Mouse (Mus musculus) liver (tissue): ENCODE data around the gene Fam83e.

Source experiments
- DNase-seq: peaks from one replicate; pipeline ENCODE4 v3.0.0-alpha.2; 2020; ENCODE audit warnings: mixed read lengths

Gene Fam83e

DNA sequence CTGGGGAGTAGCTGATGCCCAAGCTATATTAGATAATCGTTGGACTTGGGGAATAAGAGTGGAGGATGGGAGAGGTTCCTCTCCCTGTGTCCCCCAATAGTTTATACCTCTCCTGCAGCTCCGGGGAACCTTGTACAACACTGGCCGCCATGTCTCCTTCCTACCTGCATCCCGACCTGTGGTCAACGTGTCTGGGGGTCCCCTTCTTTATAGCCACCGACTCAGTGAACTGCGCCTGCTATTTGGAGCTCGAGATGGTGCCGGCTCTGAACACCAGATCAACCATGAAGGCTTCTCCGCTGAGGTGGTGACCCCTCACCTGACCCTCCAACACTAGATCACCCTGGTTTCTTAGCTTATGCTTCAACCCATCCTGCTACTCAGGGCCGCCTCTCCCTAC, 18.7 kb upstream of the Fam83e start:
- DNase-seq: no peak

DNA sequence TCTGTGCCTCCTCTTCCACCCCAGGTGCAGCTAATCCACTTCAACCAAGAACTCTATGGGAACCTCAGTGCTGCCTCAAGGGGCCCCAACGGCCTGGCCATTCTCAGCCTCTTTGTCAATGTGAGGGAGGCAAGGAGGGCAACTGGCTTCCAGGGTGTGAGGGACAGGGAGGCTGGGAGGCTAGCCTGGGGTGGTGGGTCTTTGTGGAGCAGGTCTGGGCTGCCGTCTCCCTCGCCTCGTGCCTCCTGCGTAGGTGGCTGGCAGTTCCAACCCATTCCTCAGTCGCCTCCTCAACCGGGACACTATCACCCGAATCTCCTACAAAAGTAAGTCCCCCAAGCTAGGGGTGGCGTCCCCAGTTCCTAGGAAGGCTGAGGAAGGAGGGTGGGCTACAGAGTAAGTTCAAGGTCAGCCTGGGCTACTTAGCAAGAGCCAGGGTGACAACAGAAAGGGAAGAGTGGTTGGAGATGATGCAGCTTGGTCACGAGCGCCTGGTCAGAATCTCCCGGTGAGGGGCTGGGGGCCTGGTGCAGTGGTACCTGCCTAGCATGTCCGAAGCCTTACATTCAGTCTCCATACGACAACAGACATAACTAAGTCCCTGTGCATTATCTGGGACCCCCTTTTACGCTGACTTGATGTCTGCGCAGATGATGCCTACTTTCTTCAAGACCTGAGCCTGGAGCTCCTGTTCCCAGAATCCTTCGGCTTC, 18.0 kb upstream of the Fam83e start:
- DNase-seq: no peak

DNA sequence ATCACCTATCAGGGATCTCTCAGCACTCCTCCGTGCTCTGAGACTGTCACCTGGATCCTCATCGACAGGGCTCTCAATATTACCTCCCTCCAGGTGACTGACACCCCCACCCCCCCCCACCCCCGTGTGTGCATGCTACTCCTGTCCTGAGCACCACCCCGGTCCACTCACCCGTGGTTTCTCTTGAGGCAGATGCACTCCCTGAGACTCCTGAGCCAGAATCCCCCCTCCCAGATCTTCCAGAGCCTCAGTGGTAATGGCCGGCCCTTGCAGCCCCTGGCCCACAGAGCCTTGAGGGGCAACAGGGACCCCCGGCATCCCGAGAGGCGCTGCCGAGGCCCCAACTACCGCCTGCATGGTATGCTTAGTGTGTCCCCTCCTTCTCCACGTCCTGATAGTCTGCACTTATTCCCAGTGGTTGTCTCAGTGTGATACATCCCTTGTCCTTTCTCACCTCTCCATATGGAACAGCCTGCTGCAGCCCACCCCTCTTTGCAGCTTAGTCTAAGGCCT, 17.4 kb upstream of the Fam83e start:
- DNase-seq: no peak

DNA sequence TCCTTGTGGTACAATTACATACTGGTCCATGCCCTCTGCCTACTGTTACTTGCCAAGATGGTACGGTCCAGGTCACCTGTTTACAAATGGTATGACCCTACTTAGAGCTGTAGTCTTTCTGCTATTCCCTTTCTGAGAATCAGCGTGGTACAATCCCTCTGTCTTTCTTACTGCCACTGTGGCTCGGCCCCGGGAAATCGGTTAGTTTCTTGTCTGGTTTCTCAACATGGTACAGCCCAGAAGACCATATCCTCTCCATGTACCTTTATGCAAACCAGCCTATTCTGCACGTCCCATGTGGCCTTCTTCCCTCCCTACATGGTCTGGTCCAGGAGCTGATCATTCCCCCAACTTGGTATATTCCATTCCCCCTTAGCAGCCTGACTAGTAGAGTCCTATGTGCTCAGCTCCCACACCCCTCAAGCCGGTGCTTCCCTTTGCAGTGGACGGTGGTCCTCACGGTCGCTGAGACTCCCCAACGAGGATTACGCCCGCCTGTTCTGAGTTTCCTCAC, 16.9 kb upstream of the Fam83e start:
- DNase-seq: peak; percentile 52

DNA sequence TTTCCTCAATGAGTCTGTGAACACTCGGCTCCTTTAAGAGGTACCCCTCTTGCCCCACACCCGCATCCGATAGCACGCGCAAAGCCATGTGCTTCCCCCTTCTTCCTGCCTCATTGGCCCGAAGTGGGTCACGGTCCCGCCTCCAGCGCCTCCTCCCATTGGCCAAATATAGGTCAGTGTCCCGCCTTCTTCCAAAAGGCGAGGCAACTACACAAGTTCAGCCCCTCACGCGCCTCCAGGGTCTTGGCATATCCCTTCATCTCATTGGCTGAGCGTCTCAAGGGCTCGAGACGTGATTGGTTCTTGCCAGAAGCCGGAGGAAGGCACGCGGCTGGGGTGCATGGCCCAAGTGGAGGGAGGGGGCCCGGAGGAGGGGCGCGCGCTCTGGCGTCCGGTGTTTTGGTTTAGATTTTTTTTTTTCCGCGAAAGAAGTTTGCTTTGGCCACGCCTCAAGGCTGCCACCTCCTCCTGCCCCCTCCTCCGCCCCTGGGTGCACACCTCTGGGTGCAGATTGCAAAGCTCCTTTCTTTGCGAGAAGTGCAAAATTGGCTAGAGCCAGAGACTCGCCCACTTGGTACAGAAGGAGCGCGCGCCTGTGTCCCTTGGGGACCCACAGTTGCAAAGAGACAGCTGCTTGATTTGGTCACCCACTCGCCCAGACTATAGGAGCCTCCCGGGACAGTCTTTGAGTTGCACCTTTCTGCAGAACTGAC, 16.1 kb upstream of the Fam83e start, which contains the start of gene Dbp:
TSS of gene Dbp (plus strand) at position 359 of the 713 bp plus-strand sequence.
- peak; percentile 95 for DNase-seq

DNA sequence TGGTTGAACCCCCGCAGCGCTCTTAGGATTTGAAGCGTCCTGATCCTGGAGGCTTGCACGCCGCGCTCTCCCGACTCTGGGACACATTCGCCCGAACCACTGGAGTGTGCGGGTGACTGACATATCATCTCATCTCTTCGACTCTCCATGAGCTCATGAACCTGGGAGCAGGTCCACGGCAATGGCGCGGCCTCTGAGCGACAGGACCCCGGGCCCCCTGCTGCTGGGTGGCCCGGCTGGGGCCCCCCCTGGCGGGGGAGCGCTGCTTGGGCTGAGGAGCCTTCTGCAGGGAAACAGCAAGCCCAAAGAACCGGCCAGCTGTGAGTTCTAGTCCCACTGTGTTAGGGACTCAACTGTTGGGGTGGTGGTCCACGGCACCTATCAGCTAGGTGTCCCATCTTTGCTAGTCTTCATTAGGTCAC, 15.6 kb upstream of the Fam83e start:
- no peak for DNase-seq

DNA sequence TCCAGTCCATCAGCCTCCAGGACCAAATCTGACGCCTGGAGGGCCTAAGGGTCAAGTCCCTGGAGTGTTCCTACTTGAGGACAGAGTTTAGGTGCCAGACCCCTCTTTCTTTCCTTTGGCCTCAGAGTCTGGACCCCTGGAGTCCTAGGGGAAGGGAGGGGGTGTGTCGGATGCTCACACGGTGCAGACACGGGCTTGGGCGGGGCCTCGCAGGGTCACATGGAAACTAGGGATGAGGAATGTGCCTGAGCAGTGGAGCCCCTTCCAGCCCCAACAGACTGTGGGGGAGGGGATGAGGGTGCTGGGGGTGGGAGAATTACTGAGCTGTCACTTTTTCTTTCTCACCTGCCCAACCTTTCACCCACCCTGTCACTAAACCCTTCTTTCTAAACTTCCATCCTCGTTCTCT, 15.1 kb upstream of the Fam83e start:
- peak; percentile 62 for DNase-seq

DNA sequence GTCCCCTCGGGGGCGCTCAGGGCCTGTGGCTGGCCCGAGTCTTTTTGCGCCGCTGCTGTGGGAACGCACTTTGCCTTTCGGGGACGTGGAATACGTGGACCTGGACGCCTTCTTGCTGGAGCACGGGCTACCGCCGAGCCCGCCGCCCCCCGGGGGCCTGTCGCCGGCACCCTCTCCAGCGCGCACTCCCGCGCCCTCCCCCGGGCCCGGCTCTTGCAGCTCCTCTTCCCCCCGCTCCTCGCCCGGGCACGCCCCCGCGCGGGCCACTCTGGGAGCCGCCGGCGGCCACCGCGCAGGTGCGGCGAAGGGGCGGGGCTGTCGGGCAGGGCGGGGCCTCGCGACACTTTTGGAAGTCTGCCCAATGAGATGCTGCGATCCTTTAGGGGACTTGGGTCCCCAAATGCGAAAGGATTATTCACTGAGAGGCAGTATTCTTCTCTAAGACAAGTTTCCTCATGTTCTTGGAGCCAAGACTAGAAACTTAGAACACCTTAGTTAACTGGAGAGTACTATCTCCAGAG, 14.2 kb upstream of the Fam83e start:
- DNase-seq: peak; percentile 91

DNA sequence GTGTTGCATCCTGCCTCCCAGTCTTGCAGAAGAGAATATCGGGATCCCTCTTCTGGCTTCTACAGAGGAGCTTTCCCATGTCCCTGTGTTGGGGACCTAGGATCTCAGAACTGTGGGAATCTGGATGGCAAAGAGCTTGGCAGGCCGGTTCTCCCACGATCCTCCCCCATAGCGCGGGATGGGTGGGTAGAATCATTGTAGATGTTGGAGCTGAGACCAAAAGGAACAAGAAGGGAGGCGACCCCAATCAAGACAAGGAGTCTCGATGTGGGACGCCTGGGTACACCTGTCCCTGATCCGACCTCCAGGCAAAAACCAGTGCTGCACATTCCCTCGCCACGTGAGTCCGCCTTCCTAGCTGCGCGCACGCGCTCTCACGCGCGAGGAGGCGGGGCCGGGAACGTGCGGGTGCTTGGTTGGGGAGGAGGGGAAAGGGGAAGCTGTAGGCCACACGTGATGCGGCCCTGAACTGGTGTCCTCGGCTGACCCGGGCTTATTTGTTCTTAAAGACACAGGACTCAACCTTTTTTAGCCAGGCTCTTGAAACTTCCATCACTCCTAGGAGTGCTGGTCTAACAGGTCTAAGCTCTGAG, 13.5 kb upstream of the Fam83e start:
- DNase-seq: peak; percentile 86

DNA sequence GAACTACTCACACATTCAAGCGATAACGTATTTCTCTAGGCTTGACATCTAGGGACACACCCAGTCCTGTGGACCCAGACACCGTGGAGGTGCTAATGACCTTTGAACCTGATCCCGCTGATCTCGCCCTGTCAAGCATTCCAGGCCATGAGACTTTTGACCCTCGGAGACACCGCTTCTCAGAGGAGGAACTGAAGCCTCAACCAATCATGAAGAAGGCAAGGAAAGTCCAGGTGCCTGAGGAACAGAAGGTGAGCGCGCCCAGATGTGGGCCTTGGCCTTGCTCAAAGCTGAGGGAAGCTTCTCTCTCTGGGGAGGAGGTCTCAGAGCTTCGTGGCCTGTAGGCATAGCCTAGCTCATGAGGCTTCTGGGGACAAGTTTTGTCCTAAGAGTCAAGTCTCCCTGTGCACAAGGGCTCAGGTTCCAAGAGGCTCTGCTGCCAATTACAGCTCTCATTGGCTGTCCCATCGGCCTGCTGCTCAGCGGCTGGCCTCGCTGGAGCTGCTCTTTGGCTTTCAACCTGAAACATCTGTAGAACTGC, 12.7 kb upstream of the Fam83e start:
- no peak for DNase-seq

DNA sequence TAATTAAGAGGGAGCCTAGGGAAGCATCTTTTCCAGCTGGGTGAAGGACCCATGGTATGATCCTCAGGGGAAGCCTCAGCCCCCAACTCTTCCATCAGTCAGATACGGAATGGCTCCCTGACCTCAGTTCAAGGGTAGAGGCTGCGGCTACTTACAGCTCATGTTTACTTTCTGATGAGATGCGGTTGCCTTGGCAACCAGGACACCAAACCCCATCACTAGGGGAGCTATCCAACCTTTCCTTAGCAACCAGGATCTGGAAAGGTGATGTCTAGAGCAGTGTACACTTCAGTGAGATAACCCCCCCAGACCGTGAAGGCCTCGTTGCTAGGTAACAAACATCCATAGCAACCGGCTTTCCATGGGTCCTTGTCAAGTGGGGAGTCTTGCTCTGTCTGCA, 12.0 kb upstream of the Fam83e start:
- DNase-seq: no peak

DNA sequence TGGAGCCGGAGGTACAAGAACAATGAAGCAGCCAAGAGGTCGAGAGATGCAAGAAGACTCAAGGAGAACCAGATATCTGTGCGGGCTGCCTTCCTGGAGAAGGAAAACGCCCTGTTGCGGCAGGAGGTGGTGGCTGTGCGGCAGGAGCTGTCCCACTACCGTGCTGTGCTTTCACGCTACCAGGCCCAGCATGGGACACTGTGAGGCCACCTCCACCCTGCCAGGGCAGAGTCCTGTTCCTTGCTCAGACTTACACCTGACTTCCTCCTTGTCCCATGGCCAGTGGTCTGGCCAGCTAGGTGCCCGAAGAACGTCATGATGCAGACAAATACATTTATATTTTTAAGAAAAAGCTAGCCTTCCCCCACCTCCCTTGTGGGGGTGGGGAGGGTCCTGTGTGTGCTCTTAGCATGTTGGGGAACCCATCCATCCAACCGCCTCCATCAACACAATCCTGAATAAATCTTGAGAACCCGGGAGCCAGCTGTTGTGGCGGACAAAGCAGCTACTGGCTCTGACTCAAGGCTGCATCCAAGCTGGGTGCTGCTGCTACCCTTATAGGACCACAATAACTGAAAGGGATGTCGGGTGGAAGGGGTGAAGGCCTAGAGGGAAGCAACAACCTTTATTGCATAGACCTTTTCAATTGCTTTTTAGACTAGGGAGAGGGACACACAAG, 11.2 kb upstream of the Fam83e start:
- DNase-seq: no peak

DNA sequence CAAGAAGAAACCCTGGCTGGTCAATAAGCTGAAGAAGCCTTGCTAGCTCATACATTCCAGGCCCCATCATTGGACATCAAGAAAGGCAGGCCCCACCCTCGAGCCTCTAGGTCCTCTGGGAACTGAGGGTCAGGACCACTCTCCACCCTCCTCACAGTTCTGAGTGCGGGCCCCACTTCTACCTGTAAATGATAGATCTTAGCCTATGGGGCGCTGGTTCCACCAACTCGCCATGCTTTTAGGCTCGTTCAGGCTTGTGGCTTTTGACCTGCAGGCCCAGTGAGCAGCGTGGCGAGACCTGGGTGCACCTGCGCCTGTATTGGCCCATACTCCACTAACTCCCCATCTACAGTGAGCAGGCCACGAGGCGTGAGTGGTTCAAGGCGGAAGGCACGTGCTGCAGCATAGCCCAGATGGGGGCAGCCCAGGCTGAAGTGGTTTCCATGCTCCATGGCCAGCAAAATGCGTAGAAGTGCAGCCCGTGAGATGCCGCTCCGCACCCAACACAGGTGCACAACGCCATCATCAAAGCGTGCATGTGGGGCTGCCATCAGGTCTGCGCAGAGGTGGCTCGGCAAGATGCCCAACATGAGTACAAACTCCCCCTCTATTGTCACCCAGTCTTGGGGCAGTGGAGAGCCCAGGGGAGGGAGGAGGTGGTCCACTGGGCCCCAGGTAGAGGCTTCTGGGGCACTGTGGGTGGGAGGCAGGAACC, 10.4 kb upstream of the Fam83e start:
- DNase-seq: no peak

DNA sequence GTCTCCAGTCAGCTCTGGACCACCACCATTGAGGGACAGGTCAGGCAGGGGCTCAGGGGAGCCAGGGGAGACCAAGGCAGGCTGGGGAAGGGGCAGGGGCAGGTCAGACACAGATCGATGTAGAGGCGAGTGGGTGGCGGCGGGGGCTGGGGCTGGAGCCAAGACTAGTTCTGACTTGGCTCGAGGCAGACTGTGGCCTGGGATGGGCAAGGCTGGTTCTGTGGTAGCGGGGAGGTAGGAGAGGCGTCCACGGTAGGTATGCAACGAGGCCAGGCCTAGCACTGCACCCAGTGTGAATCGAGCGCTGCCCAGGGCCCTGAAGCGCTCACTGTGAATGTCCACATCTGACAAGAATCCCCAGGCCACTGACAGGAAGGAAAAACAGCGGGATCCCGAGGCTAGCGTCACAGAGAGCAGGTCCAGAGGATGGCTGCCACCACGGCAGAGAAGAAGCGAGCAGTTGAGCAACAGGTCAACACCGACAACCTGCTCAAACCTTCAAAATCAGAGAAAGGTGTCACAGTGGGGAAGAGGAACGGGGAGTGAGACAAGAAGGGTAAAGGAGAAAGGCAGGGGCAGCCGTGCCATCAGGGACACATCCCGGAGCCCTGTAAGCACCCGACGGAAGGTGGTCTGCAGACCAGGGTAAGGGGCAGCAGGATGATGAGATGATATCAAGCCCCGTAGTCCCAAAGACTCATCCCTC, 9.5 kb upstream of the Fam83e start:
- no peak for DNase-seq

DNA sequence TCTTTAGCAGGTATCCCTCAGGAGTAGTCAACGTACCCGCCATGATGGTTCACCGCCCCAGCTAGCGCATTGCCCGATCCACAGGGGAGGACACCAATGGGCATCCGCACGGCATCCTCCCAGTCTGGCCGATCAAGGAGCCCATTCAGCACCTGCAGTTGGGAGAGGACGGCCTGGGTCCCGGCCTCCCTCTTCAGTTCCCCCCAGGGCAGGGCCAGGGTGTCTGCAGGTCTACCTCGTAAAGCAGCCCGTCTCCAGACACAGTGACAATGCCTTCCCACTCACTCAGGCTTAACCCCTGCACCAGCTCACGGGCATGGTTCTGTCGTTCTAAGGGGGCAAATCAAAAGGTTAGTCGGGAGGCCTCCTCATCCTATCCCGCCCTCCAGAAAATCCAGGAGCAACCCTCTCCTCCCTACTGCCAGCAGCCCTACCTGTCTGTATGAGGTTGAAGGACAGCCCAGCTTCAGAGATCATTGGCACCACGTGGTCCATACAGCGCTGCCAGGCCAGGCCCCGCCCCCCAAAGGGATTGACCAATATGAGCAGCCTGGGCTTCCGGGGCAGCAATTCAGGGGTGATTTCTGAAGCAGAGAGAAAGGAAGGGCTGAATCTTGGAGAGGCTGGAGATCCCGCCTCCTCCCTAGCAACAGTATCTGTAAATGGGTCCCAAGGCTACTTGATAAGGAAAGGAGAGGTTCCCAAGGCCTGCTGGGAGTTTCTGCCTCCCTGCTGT, 8.8 kb upstream of the Fam83e start:
- no peak for DNase-seq

DNA sequence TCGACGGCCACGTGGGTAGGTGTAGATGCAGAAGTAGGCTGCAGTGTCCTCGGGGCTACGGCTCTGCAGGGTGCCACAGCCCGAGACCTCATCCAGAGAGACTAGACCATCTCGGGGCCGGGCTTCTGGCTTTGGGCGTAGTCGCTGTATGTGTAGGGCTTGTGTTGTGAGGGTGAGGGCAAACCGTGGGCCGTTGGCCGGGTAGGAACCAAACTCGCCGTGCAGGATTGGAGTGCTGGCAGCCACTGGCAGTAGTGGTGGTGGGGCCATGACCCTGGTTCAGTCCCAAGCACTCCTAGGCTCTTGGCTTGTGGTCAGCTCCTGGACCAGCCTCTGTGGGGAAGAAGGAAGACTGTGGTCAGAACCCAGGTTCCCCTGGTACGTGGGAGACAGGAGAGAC, 7.6 kb upstream of the Fam83e start:
- DNase-seq: no peak

DNA sequence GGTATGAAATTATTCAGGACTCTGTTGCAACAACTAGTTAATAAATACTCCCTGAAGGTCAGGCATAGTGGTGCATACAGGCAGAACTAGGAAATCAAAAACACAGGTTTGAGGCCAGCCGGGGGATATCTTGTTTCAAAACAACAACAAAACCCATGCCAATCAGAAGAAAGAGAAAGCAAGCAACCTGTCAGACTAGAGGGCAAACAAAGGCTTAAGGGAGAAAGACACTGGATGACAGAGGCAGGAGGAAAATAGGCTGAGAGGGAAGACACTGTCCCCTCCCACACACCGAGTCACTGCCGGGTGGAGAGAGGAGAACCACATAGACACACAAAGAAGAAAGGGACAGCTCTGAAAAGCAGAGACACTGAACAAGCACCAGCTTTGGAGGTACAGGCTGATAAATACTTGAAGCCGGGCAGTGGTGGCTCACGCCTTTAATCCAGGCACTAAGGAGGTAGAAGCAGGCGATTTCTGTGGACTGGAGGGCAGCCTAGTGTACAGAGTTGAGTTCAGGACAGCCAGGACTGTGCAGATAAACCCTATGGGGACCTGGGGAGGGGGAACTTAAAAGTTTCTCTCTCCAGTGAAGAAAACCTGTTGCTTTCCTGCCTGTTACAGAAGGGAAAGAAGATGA, 7.0 kb upstream of the Fam83e start:
- no peak for DNase-seq

DNA sequence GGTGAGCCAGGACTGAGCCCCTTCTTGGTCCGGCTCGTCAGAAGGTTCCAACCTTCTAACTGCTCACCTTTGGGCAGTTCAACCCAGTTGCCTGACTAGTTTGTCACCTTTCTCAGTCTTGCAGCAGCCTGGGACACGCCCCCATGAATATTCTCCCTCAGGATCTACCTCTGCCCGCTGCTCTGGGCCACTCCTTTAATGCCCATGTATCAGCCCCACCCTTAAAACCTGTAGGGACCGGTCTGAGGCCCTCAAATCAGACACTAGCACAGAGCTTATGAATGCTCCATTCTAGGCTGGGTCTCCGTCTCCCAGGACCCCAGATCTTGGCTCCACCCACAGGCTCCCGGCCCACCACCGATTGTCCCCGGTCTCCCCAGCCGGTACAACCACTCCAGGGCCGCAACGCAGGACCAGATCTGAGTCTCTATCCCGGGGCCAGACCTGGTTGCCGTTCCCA, 6.4 kb upstream of the Fam83e start:
- DNase-seq: peak; percentile 49

DNA sequence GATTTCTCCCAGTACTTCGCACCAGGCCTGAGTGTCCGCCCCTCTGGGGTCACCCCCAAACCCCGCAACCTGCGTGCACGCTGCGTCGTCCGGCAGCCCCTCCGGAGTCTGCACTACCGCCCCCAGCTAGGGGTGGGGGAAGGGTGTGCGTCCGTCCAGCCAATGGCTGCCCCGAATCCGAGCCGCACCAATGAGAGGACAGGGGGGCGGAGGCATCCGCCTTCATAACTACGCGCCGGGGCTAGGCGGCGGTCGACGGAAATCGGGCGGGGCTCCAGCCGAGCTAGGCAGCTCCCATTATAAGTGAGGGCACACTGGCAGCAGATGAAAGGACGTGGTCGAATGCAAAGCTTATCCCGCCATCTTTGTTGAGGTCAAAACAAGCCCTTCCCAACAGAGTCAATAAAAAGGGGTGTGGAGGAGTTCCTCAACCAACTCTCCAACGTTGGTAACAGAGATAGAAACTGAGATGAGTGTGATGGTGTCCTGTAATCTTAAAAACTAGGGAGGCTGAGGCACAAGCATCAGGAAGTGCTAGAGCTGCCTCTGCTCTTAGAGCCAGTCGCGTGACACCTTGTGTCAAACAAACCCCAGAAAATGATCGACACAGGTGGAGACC, 5.8 kb upstream of the Fam83e start, which contains the start of gene Rpl18:
TSS of gene Rpl18 (plus strand) at position 368 of the 619 bp plus-strand sequence.
- DNase-seq: peak; percentile 97
